Mouse (Mus musculus): ENCODE data around the gene Pik3ap1.

DNA sequence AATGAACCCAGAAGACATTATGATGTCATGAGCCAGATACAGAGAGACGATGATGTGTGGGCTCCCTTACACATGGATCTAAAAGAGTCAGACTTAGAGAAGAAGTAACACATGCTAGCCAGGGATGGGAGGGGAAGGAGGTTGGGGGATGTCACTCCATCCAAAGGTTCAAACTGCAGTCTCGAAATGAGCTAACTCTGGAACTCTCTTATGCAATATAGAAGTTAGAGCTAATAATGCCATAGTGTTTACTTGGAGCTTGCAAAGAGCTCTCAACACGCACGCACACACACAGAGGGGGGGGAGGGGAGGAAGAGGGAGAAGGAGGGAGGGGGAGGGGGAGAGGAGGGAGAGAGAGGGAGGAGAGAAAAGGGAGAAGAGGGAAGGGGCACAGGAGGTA lies 13.5 kb downstream of the Pik3ap1 start:
- TF ChIP-seq CTCF (conservative IDR thresholded peaks at IDR 0.05; ENCODE audit: low read length) (no peak), NANOG (IDR thresholded peaks at IDR 0.05; ENCODE audit: borderline replicate concordance, low read length) (no peak), POU5F1 (IDR thresholded peaks at IDR 0.05; ENCODE audit: borderline replicate concordance, low read length) (no peak)
